ENCODE assay signal across 8 mouse cellular contexts in the genomic region with DNA sequence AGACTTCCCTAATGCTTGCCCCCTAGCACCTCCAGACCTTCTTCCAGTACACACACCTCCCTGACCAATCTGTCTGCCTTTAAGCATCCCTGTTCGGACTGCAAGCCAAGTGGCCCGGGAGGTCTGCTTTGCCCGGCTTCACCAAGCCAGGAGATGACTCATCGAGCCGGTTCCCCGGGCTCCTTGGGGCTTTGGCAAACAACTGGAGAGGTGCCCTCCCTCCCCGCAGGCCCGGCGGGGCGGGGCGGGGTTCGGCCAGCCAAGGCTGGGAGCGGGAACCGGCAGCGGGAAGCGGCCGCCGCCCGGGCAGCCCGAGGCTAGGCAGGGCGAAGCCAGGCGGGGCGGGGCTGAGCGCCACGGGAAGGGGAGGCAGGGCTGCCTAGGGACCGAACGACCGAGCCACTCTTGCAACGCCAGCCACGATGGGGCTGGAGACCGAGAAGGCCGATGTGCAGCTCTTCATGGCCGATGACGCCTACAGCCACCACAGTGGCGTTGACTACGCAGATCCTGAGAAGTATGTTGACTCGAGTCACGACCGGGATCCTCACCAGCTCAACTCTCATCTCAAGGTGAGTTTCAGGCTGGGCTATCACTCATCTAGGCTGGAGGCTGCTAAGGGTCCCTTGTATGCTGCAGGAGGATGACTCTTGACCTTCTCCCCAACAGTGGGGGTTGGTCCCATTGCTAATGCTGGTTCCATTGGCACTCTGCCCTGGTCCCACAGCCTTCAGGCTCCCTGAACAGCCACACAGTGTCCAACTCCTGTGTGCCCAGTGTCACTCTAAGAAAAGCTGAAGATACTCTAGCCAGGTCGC. TPM values are rescaled to one million over a fixed set of nuclear protein-coding genes. Genes with fewer than 3 reads are reported as not detected.
A peak's percentile ranks its signal among the peaks of the same experiment; 100 is the strongest.
DNase-seq lines count a peak whose midpoint lies in the region; ATAC-seq lines count a peak whose summit lies in the region.

Gene Cav2 (plus strand): TSS at position 247 of the 818 bp plus-strand sequence.

- peak; percentile 87 for DNase-seq in adrenal gland, adult 18-20 months (ENCODE audit: low spot score in 2 of 2)
- peak; percentile 67 for DNase-seq in embryo, embryonic 10 days (ENCODE audit: low spot score)
- DNase-seq in gastrocnemius, postnatal 14 days, result peak; percentile 87
- peak; percentile 34 for DNase-seq in induced T-regulatory cell, adult 2 months (ENCODE audit: low read depth)
- DNase-seq in left cerebral cortex, adult 9 months (ENCODE audit: low spot score in 2 of 2), result peak; percentile 3 to 56
- DNase-seq in retina, postnatal 7 days (ENCODE audit: low read depth, low spot score), result peak; percentile 19
- peak; percentile 80 for DNase-seq in urinary bladder, postnatal 25 days (ENCODE audit: low spot score)

- peak; percentile 81 for ATAC-seq in megakaryocyte, adult 5-6 weeks (ENCODE audit: poor library complexity, severe bottlenecking)

- intact Hi-C loops in gastrocnemius, postnatal 14 days (cut with DNase I; ENCODE audit: low total_unique reads), result no loop called here

RNA-seq across cellular contexts. Expression of gene Cav2, which starts in this region (rescaled TPM):
- 10 to 100 TPM; 24.5 to 87.0 TPM for total RNA-seq in adrenal gland, adult 18-20 months (2021)
- 10 to 100 TPM; 30.1 to 32.7 TPM for total RNA-seq in gastrocnemius, postnatal 14 days (2021)
- 15.2 and 16.2 TPM in 2 replicates for total RNA-seq in megakaryocyte, adult 5-6 weeks (2015)
- 8.4 and 9.1 TPM in 2 replicates for total RNA-seq in megakaryocyte, adult 5-6 weeks (2017)

Comparison
In these comparisons a context has a peak if more than half of its experiments do, and no peak if none do; other contexts are left out.
1. Peak in every context shown above with its lines: DNase-seq and ATAC-seq.
2. DNase-seq: peak in every context shown above with its lines; median percentile 87 in adrenal gland, adult 18-20 months; 87 in gastrocnemius, postnatal 14 days; 80 in urinary bladder, postnatal 25 days; 67 in embryo, embryonic 10 days; 34 in induced T-regulatory cell, adult 2 months; 30 in left cerebral cortex, adult 9 months; 19 in retina, postnatal 7 days.